Mouse (Mus musculus) E14TG2a.4 (cell line): ENCODE measurements at regions not wholly inside any gene's neighbourhood (a gene's known extent, or its start where the extent isn't known, plus 50 kb on each side); places are given as distances from the start of the nearest gene placed in this dataset.
"Not testable (repeated sequence)": the region's sequence is repeated elsewhere in the genome, so short reads cannot be mapped to it uniquely, and the experiment has no call there.

Source experiments
- H3K27me3 ChIP-seq: 2 replicates; pipeline ENCODE4 v1.6.1; 2014; ENCODE audit warnings: low read length, control low read depth; ENCODE audit not compliant: insufficient read depth
- H3K36me3 ChIP-seq: 2 replicates; pipeline ENCODE4 v1.6.1; 2014; ENCODE audit warnings: low read length, control low read depth; ENCODE audit not compliant: insufficient read depth
- H3K4me1 ChIP-seq: replicated peaks from 2 replicates; pipeline ENCODE4 v1.6.1; 2014; ENCODE audit warnings: low read depth, low read length, control low read depth
- H3K4me3 ChIP-seq: replicated peaks from 2 replicates; pipeline ENCODE4 v1.5.1; 2014; ENCODE audit warnings: mild to moderate bottlenecking, low read length
- H3K9me3 ChIP-seq: 2 replicates; pipeline ENCODE4 v1.6.1; 2014; ENCODE audit warnings: low read length, control low read depth
- CTCF ChIP-seq: conservative IDR thresholded peaks from 2 replicates; pipeline ENCODE4 v1.5.1; 2014; ENCODE audit warnings: low read length
- NANOG ChIP-seq: IDR thresholded peaks from 2 replicates; pipeline ENCODE4 v1.6.1; 2014; ENCODE audit warnings: borderline replicate concordance, low read length, mixed read lengths
- POU5F1 ChIP-seq: IDR thresholded peaks from 2 replicates; pipeline ENCODE4 v1.6.1; 2014; ENCODE audit warnings: low read length, borderline replicate concordance

GRCm38 (mm10) chr14:26319821-26320220, 62.1 kb downstream of the Duxbl3 start:
- Histone ChIP-seq H3K4me1 (peaks cover 29% of the 10 kb centered on the region), H3K9me3 (peaks cover 20% of the 10 kb centered on the region)
- not testable (repeated sequence) for H3K36me3 ChIP-seq, H3K4me3 ChIP-seq, H3K27me3 ChIP-seq

- TF ChIP-seq NANOG (no peak), POU5F1 (no peak), CTCF (no peak)
- Histone ChIP-seq H3K27me3 (no peaks in the 10 kb centered on the region), H3K4me1 (peaks cover 27% of the 10 kb centered on the region), H3K4me3 (no peak overlapping the region), H3K36me3 (no peaks in the 10 kb centered on the region), H3K9me3 (peaks cover 26% of the 10 kb centered on the region)
Measured at GRCm38 (mm10) chr14:26320736-26321135, 63.0 kb downstream of the Duxbl3 start.

- TF ChIP-seq POU5F1, result no peak
- no peak for TF ChIP-seq NANOG
- TF ChIP-seq CTCF, result no peak
- Histone ChIP-seq H3K36me3 (no peaks in the 10 kb centered on the region), H3K4me1 (no peaks in the 10 kb centered on the region; the same call in 1 of the 2 replicates), H3K4me3 (no peak overlapping the region), H3K9me3 (peaks cover 27% of the 10 kb centered on the region), H3K27me3 (0 out of 2 replicates have a peak, but pooled peaks cover 5% of the 10 kb centered on the region)
Measured at GRCm38 (mm10) chr14:26328562-26328961, 70.8 kb downstream of the Duxbl3 start.

- Histone ChIP-seq H3K27me3 (peaks cover 21% of the 10 kb centered on the region; the same call in 1 of the 2 replicates), H3K4me3 (no peak overlapping the region), H3K9me3 (peaks cover 13% of the 10 kb centered on the region), H3K36me3 (no peaks in the 10 kb centered on the region), H3K4me1 (peaks cover 12% of the 10 kb centered on the region)
- TF ChIP-seq POU5F1 (no peak), NANOG (no peak), CTCF (no peak)
Measured at GRCm38 (mm10) chr14:26341111-26341510, 83.3 kb downstream of the Duxbl3 start.

- H3K9me3 ChIP-seq, result peaks cover 2% of the 10 kb centered on the region
- no peak for TF ChIP-seq POU5F1
- no peak for TF ChIP-seq CTCF
- no peak for TF ChIP-seq NANOG
- H3K4me3 ChIP-seq, result no peak overlapping the region
- peaks cover 21% of the 10 kb centered on the region; the same call in 1 of the 2 replicates for H3K27me3 ChIP-seq
- H3K4me1 ChIP-seq, result peaks cover 12% of the 10 kb centered on the region
- H3K36me3 ChIP-seq, result no peaks in the 10 kb centered on the region
Measured at GRCm38 (mm10) chr14:26345227-26345626, 87.5 kb downstream of the Duxbl3 start.

- peaks cover 8% of the 10 kb centered on the region; the same call in 1 of the 2 replicates for H3K4me1 ChIP-seq
- peaks cover 19% of the 10 kb centered on the region; the same call in 1 of the 2 replicates for H3K27me3 ChIP-seq
- TF ChIP-seq CTCF (no peak), NANOG (no peak), POU5F1 (no peak)
- H3K36me3 ChIP-seq, result no peaks in the 10 kb centered on the region
- no peaks in the 10 kb centered on the region for H3K9me3 ChIP-seq
- no peak overlapping the region for H3K4me3 ChIP-seq
Measured at GRCm38 (mm10) chr14:26347296-26347695, 89.5 kb downstream of the Duxbl3 start.

- H3K9me3 ChIP-seq, result no peaks in the 10 kb centered on the region
- H3K36me3 ChIP-seq, result no peaks in the 10 kb centered on the region
- peaks cover 32% of the 10 kb centered on the region for H3K4me1 ChIP-seq
- H3K27me3 ChIP-seq, result 0 out of 2 replicates have a peak, but pooled peaks cover 4% of the 10 kb centered on the region
- TF ChIP-seq NANOG (no peak), POU5F1 (no peak), CTCF (no peak)
- no peak overlapping the region for H3K4me3 ChIP-seq
Measured at GRCm38 (mm10) chr14:26352927-26353326, 95.2 kb downstream of the Duxbl3 start.

- no peaks in the 10 kb centered on the region for H3K27me3 ChIP-seq
- no peak for TF ChIP-seq CTCF
- no peak for TF ChIP-seq NANOG
- no peak for TF ChIP-seq POU5F1
- H3K4me3 ChIP-seq, result peak overlapping the region; percentile 55
- H3K36me3 ChIP-seq, result no peaks in the 10 kb centered on the region
- H3K9me3 ChIP-seq, result no peaks in the 10 kb centered on the region
- H3K4me1 ChIP-seq, result peaks cover 40% of the 10 kb centered on the region
Measured at GRCm38 (mm10) chr14:26357242-26357641, 99.5 kb downstream of the Duxbl3 start.

- no peaks in the 10 kb centered on the region for H3K36me3 ChIP-seq
- H3K9me3 ChIP-seq, result no peaks in the 10 kb centered on the region
- no peaks in the 10 kb centered on the region for H3K27me3 ChIP-seq
- TF ChIP-seq CTCF (no peak), POU5F1 (no peak), NANOG (no peak)
- H3K4me3 ChIP-seq, result peak overlapping the region; percentile 55
- peaks cover 32% of the 10 kb centered on the region for H3K4me1 ChIP-seq
Measured at GRCm38 (mm10) chr14:26357996-26358395, 100.2 kb downstream of the Duxbl3 start.
